Mouse (Mus musculus) heart, embryonic 12.5 days (tissue): ENCODE measurements at regions not wholly inside any gene's neighbourhood (a gene's known extent, or its start where the extent isn't known, plus 50 kb on each side); places are given as distances from the start of the nearest gene placed in this dataset.

Source experiments
- ATAC-seq: fragments of 200-750 bp; cut with Nextera tagmentation; 2 replicates; pipeline ENCODE4 v1.8.0; 2017; ENCODE audit warnings: moderate TSS enrichment, moderate library complexity; ENCODE audit not compliant: insufficient number of reproducible peaks, low FRiP score
- H3K27ac ChIP-seq: fragments of 300-500 bp; sonication (generic); 2 replicates; pipeline ENCODE4 v1.5.1; 2016; ENCODE audit warnings: mild to moderate bottlenecking, moderate library complexity; ENCODE audit not compliant: poor library complexity, severe bottlenecking
- H3K27me3 ChIP-seq: fragments of 300-500 bp; sonication (generic); replicated peaks from 2 replicates; pipeline ENCODE4 v1.6.1; 2016; ENCODE audit warnings: mild to moderate bottlenecking, moderate library complexity
- H3K36me3 ChIP-seq: fragments of 300-500 bp; sonication (generic); 2 replicates; pipeline ENCODE4 v1.6.1; 2016; ENCODE audit warnings: mild to moderate bottlenecking, moderate library complexity
- H3K4me1 ChIP-seq: fragments of 300-500 bp; sonication (generic); replicated peaks from 2 replicates; pipeline ENCODE4 v1.6.1; 2016; ENCODE audit warnings: mild to moderate bottlenecking
- H3K4me2 ChIP-seq: fragments of 300-500 bp; sonication (generic); 2 replicates; pipeline ENCODE4 v1.6.1; 2016; ENCODE audit warnings: mild to moderate bottlenecking, moderate library complexity
- H3K4me3 ChIP-seq: fragments of 300-500 bp; sonication (generic); 2 replicates; pipeline ENCODE4 v1.5.1; 2016; ENCODE audit warnings: mild to moderate bottlenecking
- H3K9ac ChIP-seq: fragments of 300-500 bp; sonication (generic); 2 replicates; pipeline ENCODE4 v1.6.1; 2016; ENCODE audit warnings: mild to moderate bottlenecking, moderate library complexity
- H3K9me3 ChIP-seq: fragments of 300-500 bp; sonication (generic); replicated peaks from 2 replicates; pipeline ENCODE4 v1.6.1; 2016; ENCODE audit warnings: mild to moderate bottlenecking, moderate library complexity
- WGBS: fragments of 180-500 bp; shearing (Covaris S2); methylation state at CpG from one replicate; pipeline ENCODE4 v1.1.7; 2016; 5-methylcytosine and 5-hydroxymethylcytosine counted together

- Histone ChIP-seq H3K27me3 (no peaks in the 10 kb centered on the region), H3K4me2 (no peak overlapping the region), H3K9me3 (0 out of 2 replicates have a peak, but pooled peaks cover 2% of the 10 kb centered on the region), H3K9ac (no peak overlapping the region), H3K4me1 (peaks cover 41% of the 10 kb centered on the region), H3K27ac (no peak overlapping the region), H3K4me3 (no peak overlapping the region), H3K36me3 (no peaks in the 10 kb centered on the region)
- 49% methylated on average over 2 of the region's 2 CpGs for WGBS
- ATAC-seq: no peak
Measured at GRCm38 (mm10) chr14:24833211-24833610, 346.3 kb downstream of the Rps24 start.

- no peak overlapping the region for H3K9ac ChIP-seq
- ATAC-seq: no peak
- no peaks in the 10 kb centered on the region for H3K27me3 ChIP-seq
- H3K4me3 ChIP-seq: no peak overlapping the region
- peaks cover 9% of the 10 kb centered on the region; the same call in 1 of the 2 replicates for H3K4me1 ChIP-seq
- 84% methylated on average over 4 of the region's 4 CpGs for WGBS
- 0 out of 2 replicates have a peak, but pooled peaks cover 2% of the 10 kb centered on the region for H3K9me3 ChIP-seq
- no peak overlapping the region for H3K27ac ChIP-seq
- no peak overlapping the region for H3K4me2 ChIP-seq
- no peaks in the 10 kb centered on the region for H3K36me3 ChIP-seq
Measured at GRCm38 (mm10) chr14:24838219-24838618, 351.3 kb downstream of the Rps24 start.

- Histone ChIP-seq H3K4me1 (0 out of 2 replicates have a peak, but pooled peaks cover under 1% of the 10 kb centered on the region), H3K9me3 (0 out of 2 replicates have a peak, but pooled peaks cover 2% of the 10 kb centered on the region), H3K4me2 (no peak overlapping the region), H3K27ac (no peak overlapping the region), H3K4me3 (no peak overlapping the region), H3K36me3 (no peaks in the 10 kb centered on the region), H3K9ac (no peak overlapping the region), H3K27me3 (no peaks in the 10 kb centered on the region)
- WGBS: 77% methylated on average over 4 of the region's 4 CpGs
- ATAC-seq: no peak
Measured at GRCm38 (mm10) chr14:24839056-24839455, 352.1 kb downstream of the Rps24 start.

- H3K27me3 ChIP-seq: no peaks in the 10 kb centered on the region
- no peaks in the 10 kb centered on the region for H3K9me3 ChIP-seq
- H3K27ac ChIP-seq: no peak overlapping the region
- no peak for ATAC-seq
- H3K4me1 ChIP-seq: no peaks in the 10 kb centered on the region
- WGBS: 60% methylated on average over 17 of the region's 17 CpGs
- no peak overlapping the region for H3K4me3 ChIP-seq
- H3K9ac ChIP-seq: no peak overlapping the region
- H3K36me3 ChIP-seq: no peaks in the 10 kb centered on the region
- no peak overlapping the region for H3K4me2 ChIP-seq
Measured at GRCm38 (mm10) chr14:24841715-24842496, 355.0 kb downstream of the Rps24 start.

GRCm38 (mm10) chr14:24843626-24844025 lies 356.7 kb downstream of the Rps24 start:
- H3K4me2 ChIP-seq: no peak overlapping the region
- H3K9me3 ChIP-seq: no peaks in the 10 kb centered on the region
- H3K36me3 ChIP-seq: no peaks in the 10 kb centered on the region
- no peak overlapping the region for H3K4me3 ChIP-seq
- H3K27me3 ChIP-seq: no peaks in the 10 kb centered on the region
- WGBS: 63% methylated on average over 4 of the region's 4 CpGs
- H3K9ac ChIP-seq: no peak overlapping the region
- no peaks in the 10 kb centered on the region for H3K4me1 ChIP-seq
- H3K27ac ChIP-seq: no peak overlapping the region
- no peak for ATAC-seq

- Histone ChIP-seq H3K9me3 (no peaks in the 10 kb centered on the region), H3K27me3 (no peaks in the 10 kb centered on the region), H3K36me3 (no peaks in the 10 kb centered on the region), H3K9ac (no peak overlapping the region), H3K4me3 (no peak overlapping the region), H3K27ac (no peak overlapping the region), H3K4me1 (peaks cover 16% of the 10 kb centered on the region; the same call in 1 of the 2 replicates), H3K4me2 (no peak overlapping the region)
- WGBS: 14% methylated on average over 1 of the region's 1 CpGs
- ATAC-seq: no peak
Measured at GRCm38 (mm10) chr14:24850491-24850890, 363.6 kb downstream of the Rps24 start.

- no peak for ATAC-seq
- no peaks in the 10 kb centered on the region for H3K36me3 ChIP-seq
- H3K27ac ChIP-seq: no peak overlapping the region
- no peaks in the 10 kb centered on the region for H3K9me3 ChIP-seq
- H3K4me1 ChIP-seq: peaks cover 17% of the 10 kb centered on the region; the same call in 1 of the 2 replicates
- H3K27me3 ChIP-seq: no peaks in the 10 kb centered on the region
- WGBS: 35% methylated on average over 4 of the region's 4 CpGs
- no peak overlapping the region for H3K9ac ChIP-seq
- H3K4me3 ChIP-seq: no peak overlapping the region
- H3K4me2 ChIP-seq: no peak overlapping the region
Measured at GRCm38 (mm10) chr14:24854459-24854858, 367.5 kb downstream of the Rps24 start.

GRCm38 (mm10) chr14:24862171-24862570 lies 375.2 kb downstream of the Rps24 start:
- H3K9me3 ChIP-seq: no peaks in the 10 kb centered on the region
- no peak overlapping the region for H3K4me2 ChIP-seq
- no peak overlapping the region for H3K4me3 ChIP-seq
- WGBS: 70% methylated on average over 8 of the region's 8 CpGs
- no peaks in the 10 kb centered on the region for H3K27me3 ChIP-seq
- no peak overlapping the region for H3K27ac ChIP-seq
- ATAC-seq: no peak
- no peaks in the 10 kb centered on the region for H3K36me3 ChIP-seq
- no peak overlapping the region for H3K9ac ChIP-seq
- H3K4me1 ChIP-seq: peaks cover 41% of the 10 kb centered on the region

- Histone ChIP-seq H3K27me3 (no peaks in the 10 kb centered on the region), H3K36me3 (no peaks in the 10 kb centered on the region), H3K27ac (no peak overlapping the region), H3K4me2 (no peak overlapping the region), H3K9ac (no peak overlapping the region), H3K4me3 (no peak overlapping the region), H3K9me3 (no peaks in the 10 kb centered on the region), H3K4me1 (peaks cover 41% of the 10 kb centered on the region)
- no peak for ATAC-seq
- 71% methylated on average over 6 of the region's 7 CpGs for WGBS
Measured at GRCm38 (mm10) chr14:24862661-24863060, 375.7 kb downstream of the Rps24 start.

- WGBS: 68% methylated on average over 8 of the region's 8 CpGs
Measured at GRCm38 (mm10) chr14:24863116-24863515, 376.2 kb downstream of the Rps24 start.

GRCm38 (mm10) chr14:24865579-24866230 lies 378.8 kb downstream of the Rps24 start:
- Histone ChIP-seq H3K27me3 (no peaks in the 10 kb centered on the region), H3K36me3 (no peaks in the 10 kb centered on the region), H3K4me1 (peaks cover 35% of the 10 kb centered on the region), H3K9me3 (no peaks in the 10 kb centered on the region), H3K4me2 (no peak overlapping the region), H3K27ac (peak overlapping the region; percentile 41; the same call in 1 of the 2 replicates), H3K9ac (no peak overlapping the region), H3K4me3 (no peak overlapping the region)
- peak; percentile 26; the same call in 1 of the 2 replicates for ATAC-seq
- 59% methylated on average over 6 of the region's 6 CpGs for WGBS

More at GRCm38 (mm10) chr14:24863116-24863515, 376.2 kb downstream of the Rps24 start:
- Histone ChIP-seq H3K4me2 (no peak overlapping the region), H3K27me3 (no peaks in the 10 kb centered on the region), H3K9me3 (no peaks in the 10 kb centered on the region), H3K9ac (no peak overlapping the region), H3K36me3 (no peaks in the 10 kb centered on the region), H3K4me1 (peaks cover 41% of the 10 kb centered on the region), H3K4me3 (no peak overlapping the region), H3K27ac (no peak overlapping the region)
- ATAC-seq: no peak
